Mouse (Mus musculus) C2C12 (cell line): Measurements from ENCODE around the gene Msantd1.

Experiments used
- CEBPB ChIP-seq: IDR thresholded peaks from one replicate; pipeline ENCODE4 v1.6.1; 2011; ENCODE audit warnings: low read depth, mild to moderate bottlenecking, control low read depth, moderate library complexity
- CTCF ChIP-seq: IDR thresholded peaks from one replicate; pipeline ENCODE4 v1.5.1; 2011; ENCODE audit not compliant: control insufficient read depth, insufficient read depth, insufficient read length
- MAX ChIP-seq: IDR thresholded peaks from one replicate; pipeline ENCODE4 v1.6.1; 2011; ENCODE audit warnings: mild to moderate bottlenecking, control low read depth
- USF1 ChIP-seq: IDR thresholded peaks from one replicate; pipeline ENCODE4 v1.6.1; 2011; ENCODE audit warnings: low read depth, mild to moderate bottlenecking, control low read depth, moderate library complexity

DNA sequence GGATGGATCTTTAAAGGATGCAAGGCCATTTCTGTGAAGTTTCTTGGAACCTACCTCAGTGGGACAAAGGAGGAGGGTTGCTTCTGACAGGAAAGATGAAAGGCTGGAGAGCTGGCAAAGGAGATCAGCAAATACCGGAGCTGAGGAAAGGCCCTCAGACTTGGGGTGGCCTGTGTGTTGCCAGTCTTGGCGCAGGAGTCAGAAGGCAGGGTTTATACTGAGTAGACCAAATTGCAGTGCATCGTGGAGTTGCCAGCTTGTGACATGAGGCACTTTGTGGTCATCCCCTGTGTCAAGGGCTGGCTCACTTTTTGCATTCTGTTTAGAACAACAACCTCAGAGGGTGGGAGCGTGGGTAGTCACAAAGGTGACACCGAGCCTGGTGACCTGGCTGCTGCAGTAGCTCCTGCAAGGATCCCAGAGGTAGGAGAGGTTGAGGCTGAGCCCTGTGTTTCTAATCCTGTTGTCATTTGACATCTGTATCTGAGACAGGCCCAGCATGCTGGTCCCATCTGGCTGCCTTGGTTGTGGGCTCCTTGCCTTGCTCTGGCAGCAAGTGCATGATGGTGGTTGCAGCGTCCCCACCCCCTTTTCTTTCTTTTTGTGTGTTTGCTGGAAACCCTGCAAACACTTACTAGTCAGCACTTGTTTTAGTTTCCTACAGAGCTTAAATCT, 42.8 kb downstream of the Msantd1 start:
- TF ChIP-seq CTCF (no peak), USF1 (no peak), MAX (no peak), CEBPB (no peak)
